Mouse (Mus musculus): ENCODE measurements around the gene Idnk. TPM values are rescaled to one million over a fixed set of nuclear protein-coding genes. Genes with fewer than 3 reads are reported as not detected.

Gene Idnk
- polyA plus RNA-seq, 1 experiment from 2014 or later, result 70.3 TPM

DNA sequence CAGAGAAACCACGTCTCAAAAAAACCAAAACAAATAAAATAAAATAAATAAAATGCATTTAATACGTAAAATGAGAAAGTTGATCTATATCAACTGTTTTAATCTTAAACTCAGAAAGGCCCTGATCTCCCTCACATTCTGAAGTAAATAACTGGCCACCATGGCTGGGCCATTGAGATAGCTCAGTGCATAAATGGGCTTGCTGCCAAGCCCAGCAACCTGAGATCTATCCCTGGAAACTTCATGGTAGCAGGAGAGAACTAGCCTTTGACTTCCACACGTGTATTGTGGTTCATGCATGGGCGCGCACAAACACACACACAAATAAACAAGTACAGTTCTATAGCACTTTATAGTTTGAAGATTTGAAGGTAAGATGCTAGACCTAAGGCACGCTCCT is 43.9 kb downstream of the Idnk start:
- Histone ChIP-seq H3K27me3 (no peaks in the 10 kb centered on the region), H3K27ac (no peak overlapping the region), H3K9me3 (no peaks in the 10 kb centered on the region), H3K9ac (replicated peaks) (no peak overlapping the region), H3K36me3 (peaks cover 15% of the 10 kb centered on the region), H3K4me3 (replicated peaks) (no peak overlapping the region), H3K4me1 (replicated peaks) (peaks cover 5% of the 10 kb centered on the region; the same call in 1 of the 2 replicates), H3K4me2 (replicated peaks) (no peak overlapping the region)
- 88% methylated on average over 6 of the region's 6 CpGs for WGBS
- ATAC-seq, result no peak

DNA sequence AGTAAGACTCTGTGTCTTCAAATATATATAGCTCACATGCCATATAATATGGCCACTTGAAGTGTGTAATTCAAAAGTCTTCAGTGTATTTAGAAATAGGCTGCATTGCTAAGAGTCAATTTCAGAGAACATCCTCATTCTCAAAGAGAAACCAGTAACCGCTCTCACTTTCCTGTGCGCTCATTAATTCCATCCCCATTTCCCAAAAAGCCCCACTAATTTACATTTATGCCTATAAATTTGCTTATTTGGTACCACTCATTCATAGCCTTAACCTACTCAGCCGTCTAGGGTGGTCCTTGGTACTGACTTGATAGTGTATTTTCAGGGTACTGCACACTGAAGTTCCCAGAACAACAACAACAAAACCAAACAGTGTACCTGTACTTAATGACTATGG is 44.5 kb downstream of the Idnk start:
- no peak overlapping the region for H3K4me3 ChIP-seq (replicated peaks)
- H3K27ac ChIP-seq, result no peak overlapping the region
- no peaks in the 10 kb centered on the region for H3K27me3 ChIP-seq
- WGBS, result 96% methylated on average over 3 of the region's 3 CpGs
- H3K4me2 ChIP-seq (replicated peaks), result no peak overlapping the region
- H3K9me3 ChIP-seq, result no peaks in the 10 kb centered on the region
- no peak for ATAC-seq
- H3K4me1 ChIP-seq (replicated peaks), result peaks cover 5% of the 10 kb centered on the region; the same call in 1 of the 2 replicates
- no peak overlapping the region for H3K9ac ChIP-seq (replicated peaks)
- peaks cover 13% of the 10 kb centered on the region for H3K36me3 ChIP-seq

DNA sequence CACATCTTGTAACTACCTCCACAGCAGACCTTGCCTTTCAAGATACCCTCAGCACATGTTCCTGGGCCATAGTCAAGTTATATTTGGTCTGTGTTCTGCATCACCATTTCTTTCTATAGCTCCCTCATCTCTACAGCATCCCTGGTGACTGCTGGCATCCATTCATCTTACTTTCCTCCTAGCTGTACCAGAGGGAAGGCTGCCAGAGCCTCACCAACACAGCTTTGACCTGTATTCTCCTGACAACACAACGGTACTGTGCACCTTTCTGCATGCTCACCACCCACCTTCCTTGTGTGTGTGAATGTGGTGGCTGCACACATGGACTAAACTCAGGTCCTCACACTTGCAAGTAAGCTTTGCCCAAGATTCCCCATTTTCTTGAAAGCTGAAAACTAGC is 45.5 kb downstream of the Idnk start:
- H3K27me3 ChIP-seq, result no peaks in the 10 kb centered on the region
- H3K36me3 ChIP-seq, result peaks cover 3% of the 10 kb centered on the region
- H3K9me3 ChIP-seq, result no peaks in the 10 kb centered on the region
- H3K4me2 ChIP-seq (replicated peaks), result no peak overlapping the region
- H3K9ac ChIP-seq (replicated peaks), result no peak overlapping the region
- H3K27ac ChIP-seq, result no peak overlapping the region
- 97% methylated on average over 1 of the region's 1 CpGs for WGBS
- H3K4me3 ChIP-seq (replicated peaks), result no peak overlapping the region
- H3K4me1 ChIP-seq (replicated peaks), result peaks cover 5% of the 10 kb centered on the region; the same call in 1 of the 2 replicates
- no peak for ATAC-seq

DNA sequence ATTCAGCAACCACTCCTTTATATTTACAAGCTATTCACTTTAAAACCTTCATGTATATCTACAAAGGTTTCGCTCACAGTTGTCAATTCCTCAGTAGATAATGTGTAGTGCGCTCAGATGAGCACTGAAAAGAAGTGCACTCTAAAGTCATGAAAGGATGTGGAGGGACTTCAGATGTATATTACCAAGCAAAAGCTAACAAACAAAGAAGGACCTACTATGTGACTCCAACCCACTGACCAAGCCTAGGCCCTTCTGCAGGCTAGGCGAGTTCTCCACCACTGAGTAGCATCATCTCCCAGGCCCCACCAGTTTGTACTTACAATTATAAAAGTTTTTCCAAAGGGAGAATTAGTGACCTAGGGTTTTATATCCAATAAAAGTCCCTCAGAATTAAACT is 46.8 kb downstream of the Idnk start:
- Histone ChIP-seq H3K27me3 (no peaks in the 10 kb centered on the region), H3K4me3 (replicated peaks) (no peak overlapping the region), H3K27ac (no peak overlapping the region), H3K9me3 (no peaks in the 10 kb centered on the region), H3K36me3 (no peaks in the 10 kb centered on the region; the same call in 1 of the 2 replicates), H3K4me2 (replicated peaks) (no peak overlapping the region), H3K4me1 (replicated peaks) (peaks cover 5% of the 10 kb centered on the region; the same call in 1 of the 2 replicates), H3K9ac (replicated peaks) (no peak overlapping the region)
- ATAC-seq, result no peak
- WGBS, result 93% methylated on average over 3 of the region's 3 CpGs

DNA sequence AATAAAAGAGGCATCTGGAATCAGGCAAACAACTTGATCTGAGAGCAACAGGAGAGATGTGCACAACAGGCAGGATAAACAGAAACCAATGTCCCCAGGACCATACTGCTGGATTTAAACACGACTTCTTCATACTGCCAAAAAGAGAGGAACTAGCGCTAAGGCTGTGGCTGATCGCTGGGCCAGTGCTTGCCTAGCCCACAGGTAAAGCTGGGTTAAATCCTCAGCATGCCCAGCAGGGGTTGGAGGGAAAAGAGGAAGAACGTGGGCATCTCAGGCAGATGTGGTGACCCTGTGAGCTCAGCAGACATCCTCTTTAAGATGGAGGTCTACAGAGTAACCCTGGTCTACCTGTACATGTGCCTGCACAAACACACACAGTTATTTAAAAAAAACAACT is 47.5 kb downstream of the Idnk start:
- H3K27me3 ChIP-seq, result no peaks in the 10 kb centered on the region

DNA sequence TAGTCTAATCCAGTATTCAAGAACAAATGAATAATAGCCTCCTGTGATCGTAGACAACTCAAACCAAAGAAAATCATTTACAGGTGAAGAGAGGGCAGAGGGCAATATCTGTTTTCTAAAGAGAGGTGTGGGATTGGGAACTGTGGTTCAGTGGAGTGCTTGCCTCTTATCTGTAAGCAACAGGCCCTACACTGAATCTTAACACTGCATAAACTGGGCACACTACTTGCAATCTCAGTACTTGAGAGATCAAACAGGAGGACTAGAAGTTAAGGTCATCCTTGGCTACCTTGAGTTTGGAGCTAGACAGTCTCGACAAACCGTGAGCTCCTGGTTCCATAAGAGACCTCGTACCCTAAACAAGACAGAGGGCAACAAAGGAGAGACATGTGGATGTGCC is 48.6 kb downstream of the Idnk start:
- H3K4me3 ChIP-seq (replicated peaks), result no peak overlapping the region
- no peaks in the 10 kb centered on the region; the same call in 1 of the 2 replicates for H3K36me3 ChIP-seq
- H3K27ac ChIP-seq, result no peak overlapping the region
- no peaks in the 10 kb centered on the region for H3K27me3 ChIP-seq
- 91% methylated on average over 4 of the region's 4 CpGs for WGBS
- H3K9ac ChIP-seq (replicated peaks), result no peak overlapping the region
- H3K9me3 ChIP-seq, result no peaks in the 10 kb centered on the region
- ATAC-seq, result no peak
- peaks cover 5% of the 10 kb centered on the region; the same call in 1 of the 2 replicates for H3K4me1 ChIP-seq (replicated peaks)
- no peak overlapping the region for H3K4me2 ChIP-seq (replicated peaks)

More for the DNA sequence above, 47.5 kb downstream of the Idnk start:
- Histone ChIP-seq H3K9ac (replicated peaks) (no peak overlapping the region), H3K4me3 (replicated peaks) (no peak overlapping the region), H3K9me3 (no peaks in the 10 kb centered on the region), H3K4me1 (replicated peaks) (peaks cover 5% of the 10 kb centered on the region; the same call in 1 of the 2 replicates), H3K4me2 (replicated peaks) (no peak overlapping the region), H3K27ac (no peak overlapping the region), H3K36me3 (no peaks in the 10 kb centered on the region; the same call in 1 of the 2 replicates)
- WGBS, result 63% methylated on average over 4 of the region's 4 CpGs
- ATAC-seq, result no peak

DNA sequence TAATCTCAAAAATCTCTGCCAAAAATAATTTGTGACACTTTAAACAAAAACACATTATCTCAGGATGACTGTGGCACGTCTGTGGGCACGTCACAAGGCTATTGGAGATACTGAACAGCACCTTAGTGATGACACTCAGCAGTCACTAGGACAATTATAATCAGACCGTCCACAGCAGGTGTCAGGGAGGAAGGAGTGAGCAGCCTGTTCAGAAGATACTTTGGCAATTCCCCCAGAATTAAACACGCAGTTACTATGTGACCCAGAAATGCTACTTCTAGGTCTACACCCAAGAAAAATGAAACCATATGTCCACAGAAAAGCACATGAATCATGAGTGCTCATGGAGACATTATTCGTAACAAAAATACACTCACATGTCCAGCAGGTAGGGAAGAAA is 53.0 kb downstream of the Idnk start:
- Histone ChIP-seq H3K27me3 (no peaks in the 10 kb centered on the region), H3K27ac (no peak overlapping the region), H3K9ac (replicated peaks) (no peak overlapping the region), H3K4me2 (replicated peaks) (no peak overlapping the region), H3K36me3 (no peaks in the 10 kb centered on the region; the same call in 1 of the 2 replicates), H3K4me3 (replicated peaks) (no peak overlapping the region), H3K4me1 (replicated peaks) (peaks cover 30% of the 10 kb centered on the region), H3K9me3 (no peaks in the 10 kb centered on the region)
- 90% methylated on average over 5 of the region's 5 CpGs for WGBS
- no peak for ATAC-seq

DNA sequence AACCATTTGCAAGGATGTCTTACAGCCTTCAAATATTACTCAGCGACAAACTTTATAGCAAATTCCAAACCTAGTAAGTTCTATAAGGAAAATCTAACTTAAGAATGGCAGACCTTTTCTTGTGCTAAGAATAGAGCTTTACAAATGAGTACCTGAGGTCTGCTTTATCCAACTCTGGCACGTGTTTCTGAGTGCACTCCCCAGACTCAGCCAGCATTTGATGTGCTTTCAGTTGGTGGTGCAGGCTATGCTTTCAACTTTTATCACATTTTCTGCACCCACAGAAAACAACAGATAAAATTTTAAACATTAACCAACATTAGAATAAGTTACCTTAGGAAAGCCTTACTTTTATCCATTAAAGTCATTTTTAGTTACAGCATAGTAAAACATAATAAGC is 55.1 kb downstream of the Idnk start:
- Histone ChIP-seq H3K27ac (no peak overlapping the region), H3K9ac (replicated peaks) (0 out of 2 replicates have a peak overlapping the region, but pooled peaks have one; percentile 36), H3K27me3 (peaks cover 5% of the 10 kb centered on the region; the same call in 1 of the 2 replicates), H3K36me3 (no peaks in the 10 kb centered on the region), H3K4me3 (replicated peaks) (no peak overlapping the region), H3K4me2 (replicated peaks) (no peak overlapping the region), H3K9me3 (no peaks in the 10 kb centered on the region), H3K4me1 (replicated peaks) (peaks cover 34% of the 10 kb centered on the region)
- no peak for ATAC-seq
- 83% methylated on average over 2 of the region's 2 CpGs for WGBS

DNA sequence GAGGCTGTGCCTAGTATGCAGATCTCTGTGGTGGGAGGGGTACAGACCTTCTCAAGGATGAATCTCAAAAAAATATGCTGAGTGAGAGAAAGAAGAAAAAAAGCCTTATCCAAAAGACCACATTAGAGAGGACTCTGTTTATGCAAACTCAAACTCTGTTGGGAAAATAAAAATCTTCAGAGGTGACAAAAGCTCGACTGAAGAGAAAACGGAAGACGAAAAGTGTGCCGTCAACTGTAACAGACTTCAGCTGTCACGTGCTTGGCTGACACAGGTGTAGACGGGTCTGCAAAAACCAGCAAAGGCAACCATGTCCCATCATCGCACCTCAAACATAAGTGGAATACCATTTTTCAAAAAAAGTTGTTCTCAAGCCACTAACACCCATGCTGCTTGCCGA is 56.4 kb downstream of the Idnk start:
- Histone ChIP-seq H3K27me3 (peaks cover 5% of the 10 kb centered on the region; the same call in 1 of the 2 replicates), H3K4me2 (replicated peaks) (peak overlapping the region; percentile 79), H3K4me1 (replicated peaks) (peaks cover 34% of the 10 kb centered on the region), H3K9ac (replicated peaks) (peak overlapping the region; percentile 98), H3K36me3 (no peaks in the 10 kb centered on the region), H3K27ac (no peak overlapping the region), H3K4me3 (replicated peaks) (peak overlapping the region; percentile 99), H3K9me3 (no peaks in the 10 kb centered on the region)
- no peak for ATAC-seq
- WGBS, result 70% methylated on average over 8 of the region's 8 CpGs

Other genes starting within 250 kb of the Idnk start
- gene Spock1, start 249.3 kb upstream of the Idnk start, polyA plus RNA-seq (2015; fragmentation: Nextera tagmentation; extraction: Ambion mirVana), result 45.1 and 50.4 TPM in 2 replicates
- gene Klhl3, start 44.1 kb upstream of the Idnk start, polyA plus RNA-seq (2015; fragmentation: Nextera tagmentation; extraction: Ambion mirVana), result 8.9 and 9.6 TPM in 2 replicates
- gene Hnrnpa0, start 29.1 kb upstream of the Idnk start, polyA plus RNA-seq (2015; fragmentation: Nextera tagmentation; extraction: Ambion mirVana), result 65.8 and 76.4 TPM in 2 replicates
- 116 and 132 TPM in 2 replicates for gene Ubqln1, start 58.0 kb downstream of the Idnk start, polyA plus RNA-seq (2015; fragmentation: Nextera tagmentation; extraction: Ambion mirVana)
- gene Gkap1, start 118.0 kb downstream of the Idnk start, polyA plus RNA-seq (2015; fragmentation: Nextera tagmentation; extraction: Ambion mirVana), result 26.1 and 27.7 TPM in 2 replicates
- gene Kif27, start 201.5 kb downstream of the Idnk start, polyA plus RNA-seq (2015; fragmentation: Nextera tagmentation; extraction: Ambion mirVana), result 1.2 and 1.4 TPM in 2 replicates
- gene 2210016F16Rik, start 227.6 kb downstream of the Idnk start, polyA plus RNA-seq (2015; fragmentation: Nextera tagmentation; extraction: Ambion mirVana), result 23.6 and 24.0 TPM in 2 replicates
- gene Rmi1, start 244.6 kb downstream of the Idnk start, polyA plus RNA-seq (2015; fragmentation: Nextera tagmentation; extraction: Ambion mirVana), result 23.4 and 26.0 TPM in 2 replicates
- gene Hnrnpk, start 245.7 kb downstream of the Idnk start, polyA plus RNA-seq (2015; fragmentation: Nextera tagmentation; extraction: Ambion mirVana), result 1,943 and 2,055 TPM in 2 replicates